Mouse (Mus musculus): ENCODE data around the gene Vps45.

Gene Vps45

DNA sequence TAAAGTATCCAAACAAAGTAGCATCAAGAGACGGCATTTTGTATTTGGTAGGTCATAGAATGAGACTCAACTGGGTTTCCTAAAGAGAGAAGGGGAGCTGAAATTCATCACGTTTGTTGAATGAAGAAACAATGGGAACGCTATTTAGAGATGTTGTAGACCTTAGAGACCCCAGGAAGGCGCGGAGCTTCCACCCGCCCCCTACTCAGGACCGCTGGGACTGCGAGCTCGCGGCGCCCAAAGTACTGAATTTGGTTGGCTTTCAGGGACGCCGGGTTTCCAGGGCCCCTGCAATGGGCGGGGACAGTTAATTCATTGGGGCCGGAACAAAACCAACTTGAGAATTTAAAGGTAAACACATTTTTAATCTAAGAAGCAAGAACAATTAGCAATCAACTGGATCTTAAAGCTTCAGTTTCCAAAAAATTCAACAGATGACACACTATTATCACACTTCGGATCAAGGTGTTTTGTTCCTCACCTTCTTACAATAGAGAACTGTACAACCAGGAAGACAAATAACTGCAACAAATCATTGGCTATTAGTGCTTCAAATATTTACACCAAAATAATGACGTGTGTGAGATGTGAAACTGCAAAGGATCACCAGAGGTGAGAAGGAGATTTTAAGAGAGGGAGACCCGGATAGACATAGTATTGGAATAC lies at the start of gene Vps45:
Gene Vps45 (minus strand): TSS at position 236 of the 666 bp plus-strand sequence.
- in situ Hi-C loops (cut with MboI, MseI) = loop anchor here (5.0 kb wide), 1 partner anchor 96 kb away; no protein-coding TSS in a partner anchor

DNA sequence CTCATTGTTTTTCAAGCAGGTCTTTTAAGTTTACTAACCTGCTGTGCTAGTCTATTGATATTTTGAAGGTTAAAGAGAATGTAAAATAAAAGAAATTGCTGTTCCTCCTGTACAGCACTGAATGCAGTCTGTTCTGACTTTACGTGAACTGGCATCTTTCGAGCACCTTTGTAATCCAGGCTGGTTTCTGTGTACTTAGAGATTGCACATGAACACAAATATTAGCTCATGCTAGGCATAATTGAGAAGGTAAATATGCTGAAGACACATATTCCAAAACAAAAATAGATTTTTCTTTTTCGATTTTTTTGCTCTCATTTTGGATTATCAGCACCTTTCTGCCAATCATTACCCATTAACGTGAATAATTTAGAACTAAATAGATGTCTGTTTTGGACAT lies 47.9 kb upstream of the Vps45 start:
- in situ Hi-C loops (cut with MboI, MseI) = no loop called here

DNA sequence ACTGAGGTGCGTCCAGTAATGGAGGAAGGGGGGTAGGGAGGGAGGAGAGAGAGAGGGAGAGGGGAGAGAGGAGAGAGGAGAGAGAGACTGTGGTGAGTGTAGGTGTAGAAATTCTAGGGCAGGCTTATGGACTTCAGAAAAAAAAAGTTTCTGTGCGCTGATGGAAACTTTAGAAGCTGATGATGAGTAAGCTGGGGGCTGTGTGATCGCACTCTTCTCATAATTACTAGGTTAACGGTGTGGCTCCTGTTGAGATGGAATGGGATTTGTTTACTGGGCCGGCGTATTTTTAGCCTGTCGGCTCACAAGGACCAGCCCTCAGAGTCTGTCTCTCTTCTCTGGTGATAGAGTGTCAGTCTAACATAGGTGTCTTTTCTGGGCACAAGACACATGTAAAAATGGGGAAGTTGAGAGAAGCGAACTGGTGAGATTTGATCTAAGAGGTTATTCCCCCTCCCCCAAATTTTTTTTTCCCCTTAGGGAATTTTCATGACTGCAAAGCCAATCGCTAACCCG lies 47.0 kb upstream of the Vps45 start:
- in situ Hi-C loops (cut with MboI, MseI) = no loop called here

DNA sequence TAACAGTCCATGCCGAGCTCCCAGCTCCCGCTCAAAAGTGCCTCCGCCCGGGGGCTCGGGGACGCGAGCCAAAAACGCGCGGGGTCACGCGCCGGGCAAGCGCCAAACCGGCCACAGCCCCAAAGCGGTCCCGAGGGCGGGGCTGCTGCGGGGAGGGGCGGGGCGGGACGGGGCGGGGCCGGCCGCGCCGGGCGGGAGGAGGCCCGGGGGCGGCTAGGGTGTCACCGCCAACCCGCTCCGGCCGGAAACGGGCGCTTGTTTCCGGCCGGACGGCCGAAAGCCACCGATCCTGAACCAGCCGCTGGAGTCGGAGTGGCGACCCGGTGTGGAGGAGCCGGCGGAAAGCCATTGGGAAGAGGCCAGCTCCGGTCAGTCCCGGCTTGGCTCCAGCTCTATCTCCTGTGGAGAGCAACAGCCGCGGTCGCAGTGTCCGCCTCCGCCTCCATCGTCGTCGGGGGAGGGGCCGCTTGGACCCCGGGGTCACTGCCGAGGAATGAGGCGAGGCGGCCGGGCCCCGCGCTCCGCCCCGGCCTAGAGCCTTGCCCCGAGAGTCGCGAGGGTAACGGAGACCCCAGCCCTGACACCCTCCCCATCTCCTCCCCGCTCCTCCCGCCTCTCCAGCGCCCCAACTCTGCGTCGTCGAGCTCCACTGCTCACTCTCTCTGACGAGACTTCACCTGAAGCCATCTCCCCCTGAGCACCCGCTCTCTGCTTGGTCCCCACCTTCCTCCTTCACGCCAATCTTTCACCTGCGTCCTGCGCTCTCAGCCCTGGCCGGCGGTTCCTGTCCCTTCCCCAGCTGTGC lies 46.2 kb upstream of the Vps45 start, which contains the start of gene Otud7b:
Gene Otud7b (plus strand): TSS at position 267 of the 805 bp plus-strand sequence.
- in situ Hi-C loops (cut with MboI, MseI) = no loop called here

DNA sequence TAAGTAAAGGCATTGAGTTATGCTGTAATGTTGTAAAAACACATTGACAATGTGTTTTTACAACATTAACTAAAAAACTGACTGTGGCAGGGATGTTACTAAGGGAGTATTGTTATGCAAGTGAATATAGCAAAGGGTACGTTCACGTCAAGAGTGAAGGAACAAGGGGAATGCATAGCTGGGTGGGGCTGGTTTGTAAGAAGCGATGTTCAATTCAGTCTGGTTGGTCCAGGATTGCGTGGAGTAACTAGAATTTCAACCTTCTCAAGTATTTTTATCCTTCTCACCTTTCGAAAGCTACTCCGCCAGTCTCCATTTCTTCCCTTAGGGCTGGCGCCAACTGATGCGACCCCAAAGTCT lies 45.6 kb upstream of the Vps45 start:
- in situ Hi-C loops (cut with MboI, MseI) = no loop called here

DNA sequence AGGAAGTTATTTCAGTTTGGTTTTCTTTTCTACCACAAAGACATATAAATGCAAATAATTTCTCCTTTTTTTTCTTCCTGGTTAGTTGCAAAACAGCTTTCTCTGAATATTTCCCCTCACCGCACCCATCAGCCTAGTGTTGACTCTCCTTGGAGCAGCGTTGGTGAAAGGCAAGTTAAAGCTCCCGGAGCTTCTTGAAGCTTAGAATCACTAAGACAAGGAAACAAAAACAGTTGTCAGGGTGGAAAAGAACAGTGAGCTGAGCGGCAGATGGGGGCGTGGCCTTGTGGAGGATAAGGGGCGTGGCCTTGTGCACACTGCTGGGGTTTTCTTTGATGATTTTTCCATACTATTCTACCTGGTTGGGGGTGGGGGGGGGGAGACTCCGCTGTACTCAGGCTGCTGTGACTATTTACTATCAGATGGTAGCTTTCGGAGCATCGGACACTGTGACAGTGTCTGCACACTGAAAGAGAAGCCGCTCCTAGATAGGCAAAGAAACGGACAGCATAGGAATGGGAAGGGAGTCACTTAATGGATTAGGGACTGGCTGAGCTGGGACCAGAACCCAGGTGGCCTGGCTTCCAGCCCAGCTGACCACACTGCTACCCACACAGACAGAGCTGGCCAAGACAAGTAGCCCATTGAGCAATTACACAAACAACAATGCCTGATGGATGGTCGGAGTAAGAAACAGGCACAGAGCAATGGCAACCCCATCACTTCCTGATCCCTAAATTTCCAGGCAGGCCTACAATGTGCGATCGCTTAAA lies 44.0 kb upstream of the Vps45 start:
- in situ Hi-C loops (cut with MboI, MseI) = no loop called here

DNA sequence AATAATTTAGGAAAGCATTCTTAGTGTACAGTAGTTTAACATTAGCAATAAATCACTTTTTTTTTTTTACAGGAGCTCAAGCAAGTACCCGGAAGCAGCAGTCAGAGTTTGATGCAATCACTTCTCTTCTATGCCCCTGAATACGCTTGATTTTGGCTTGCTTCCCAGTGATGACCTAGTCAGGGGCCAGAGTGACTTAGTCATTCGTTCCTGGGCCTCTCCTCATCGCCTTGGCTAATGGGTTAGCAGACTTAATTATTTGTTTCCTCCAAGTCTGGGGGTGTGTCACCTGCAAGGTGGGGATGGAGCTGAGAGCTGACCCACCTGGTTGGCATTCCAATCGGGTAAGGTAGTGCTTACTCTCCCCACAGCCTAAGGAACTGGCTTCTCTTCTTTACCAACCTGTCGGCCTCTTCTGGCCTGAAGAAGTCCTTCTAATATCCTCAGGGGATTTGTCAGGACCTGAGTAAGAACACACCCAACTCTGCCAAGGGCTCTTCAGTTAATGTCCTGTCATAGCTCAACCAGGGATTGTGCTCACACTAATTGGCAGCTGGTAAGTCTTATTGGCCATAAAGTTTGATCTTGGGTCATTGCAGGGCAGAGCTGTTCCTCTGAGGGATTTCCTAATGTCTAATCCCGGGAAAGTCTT lies 40.5 kb upstream of the Vps45 start:
- in situ Hi-C loops (cut with MboI, MseI) = no loop called here

DNA sequence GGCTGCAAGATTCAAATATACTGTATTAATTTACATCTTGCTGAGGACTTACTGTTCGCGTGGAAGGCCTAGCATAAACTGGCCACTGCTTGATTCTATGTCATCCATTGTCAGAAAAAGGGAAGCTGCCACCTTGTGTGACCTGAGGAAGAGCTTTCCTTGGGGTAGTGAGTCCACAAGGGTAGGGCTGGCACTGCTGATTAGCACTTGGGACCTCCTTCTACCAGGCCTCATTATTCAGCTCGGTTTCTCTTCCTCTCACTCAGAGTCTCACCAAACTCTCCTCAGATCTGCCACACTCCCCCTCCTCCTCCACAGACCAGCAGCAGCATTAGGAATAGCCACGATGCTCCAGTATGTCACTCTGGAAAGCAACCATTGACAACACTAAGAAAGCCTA lies 39.9 kb upstream of the Vps45 start:
- in situ Hi-C loops (cut with MboI, MseI) = no loop called here

DNA sequence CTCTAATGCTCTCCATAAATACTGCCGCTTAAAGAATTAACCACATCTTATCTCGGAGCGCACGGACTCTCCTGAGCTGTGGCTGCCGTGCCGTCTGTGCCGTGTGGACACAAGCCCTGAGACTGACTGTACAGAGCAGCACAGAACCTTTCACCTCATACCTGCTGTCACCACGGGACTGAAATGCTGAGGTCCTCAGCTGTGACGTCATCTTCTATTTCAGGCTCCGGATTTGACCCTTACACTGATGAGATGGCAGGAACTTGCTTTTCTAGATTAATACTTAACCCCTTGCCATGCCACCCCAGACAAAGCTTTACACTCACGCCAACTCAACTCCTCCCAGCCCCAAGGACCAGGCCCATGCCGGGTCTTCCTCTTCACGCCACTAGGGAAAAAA lies 35.9 kb upstream of the Vps45 start:
- in situ Hi-C loops (cut with MboI, MseI) = no loop called here

DNA sequence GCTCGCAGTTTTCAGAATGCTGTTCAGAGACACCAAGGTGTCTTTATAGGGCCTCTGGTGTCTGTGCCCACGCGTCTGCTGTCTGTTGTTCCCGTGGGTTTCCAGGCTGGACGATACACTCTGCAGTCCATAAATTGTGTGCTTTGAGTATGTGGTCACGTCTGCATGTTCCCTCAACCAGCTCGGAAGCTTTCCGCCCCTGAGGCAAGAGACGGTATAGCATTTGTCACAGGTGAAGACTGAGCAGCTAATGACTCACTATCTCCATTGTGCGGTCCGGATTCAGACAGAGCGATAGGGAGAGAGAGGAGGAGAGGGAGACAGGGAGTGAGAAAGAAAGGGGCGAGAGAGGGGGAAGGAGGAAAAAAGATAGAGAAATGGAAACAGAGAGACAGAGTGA lies 35.2 kb upstream of the Vps45 start:
- in situ Hi-C loops (cut with MboI, MseI) = no loop called here

DNA sequence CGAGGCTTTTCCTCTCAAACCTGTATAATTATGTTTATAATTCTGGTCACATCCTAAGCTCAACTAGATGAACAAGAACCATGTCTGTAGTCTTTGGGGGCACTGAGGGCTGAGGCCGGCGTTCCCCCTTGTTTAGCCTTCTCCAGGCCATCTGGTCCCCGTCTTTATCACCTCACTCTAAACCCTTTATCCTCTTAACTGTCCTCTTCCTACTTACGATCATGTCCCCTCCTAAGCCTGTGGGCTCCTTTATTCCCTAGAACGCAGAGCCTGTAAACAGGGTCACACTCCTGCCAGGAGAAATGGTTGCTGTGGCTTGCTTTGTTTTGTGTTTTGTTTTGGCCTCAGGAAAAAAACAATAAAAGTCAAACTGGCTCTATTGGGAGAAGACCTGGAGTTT lies 33.7 kb upstream of the Vps45 start:
- in situ Hi-C loops (cut with MboI, MseI) = no loop called here

DNA sequence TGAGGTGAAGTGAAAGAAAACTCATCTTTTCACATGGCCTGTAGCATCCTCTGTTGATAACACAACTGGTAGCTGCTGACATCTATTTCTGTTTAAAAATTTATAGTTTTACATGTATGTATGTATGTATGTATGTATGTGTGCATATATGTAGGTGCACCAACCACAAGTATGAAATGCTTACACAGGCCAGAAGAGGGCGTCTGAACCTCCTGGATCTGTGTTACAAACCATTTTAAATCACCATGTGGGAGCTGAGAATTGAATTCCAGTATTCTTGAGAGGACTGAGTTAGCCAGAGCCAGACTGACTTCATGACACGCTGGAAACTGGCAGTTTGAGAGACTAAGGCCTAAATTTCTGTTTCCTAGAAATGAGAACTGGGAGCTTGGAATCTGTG lies 32.9 kb upstream of the Vps45 start:
- in situ Hi-C loops (cut with MboI, MseI) = no loop called here

DNA sequence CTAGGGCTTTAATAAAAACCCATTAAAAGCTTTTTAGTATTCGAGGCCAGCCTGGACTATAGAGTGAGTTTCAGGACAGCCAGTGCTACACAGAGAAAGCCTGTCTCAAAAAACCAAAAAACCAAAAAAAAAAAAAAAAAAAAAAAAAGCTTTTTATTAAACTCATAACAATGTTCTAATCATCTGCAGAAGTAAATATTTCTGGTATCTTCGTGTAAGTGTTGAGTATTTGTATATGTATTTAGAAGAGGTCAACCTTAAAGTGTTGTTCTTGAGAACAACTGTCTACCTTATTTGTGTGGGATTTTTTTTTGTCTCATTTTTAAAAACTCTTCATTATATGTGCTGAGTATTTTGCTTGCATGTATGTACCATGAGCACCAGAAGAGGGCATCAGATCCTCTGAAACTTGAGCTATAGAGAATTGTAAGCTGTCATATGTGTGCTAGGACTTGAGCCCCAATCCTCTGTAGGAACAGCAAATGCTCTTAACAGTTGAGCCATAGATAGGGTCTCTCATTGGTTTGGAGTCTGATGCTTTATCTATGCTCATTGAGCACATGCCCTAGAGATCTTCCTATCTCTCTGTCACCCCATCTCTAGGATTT lies 31.7 kb upstream of the Vps45 start:
- in situ Hi-C loops (cut with MboI, MseI) = loop anchor here (5.0 kb wide), 1 partner anchor 57 kb away; no protein-coding TSS in a partner anchor

DNA sequence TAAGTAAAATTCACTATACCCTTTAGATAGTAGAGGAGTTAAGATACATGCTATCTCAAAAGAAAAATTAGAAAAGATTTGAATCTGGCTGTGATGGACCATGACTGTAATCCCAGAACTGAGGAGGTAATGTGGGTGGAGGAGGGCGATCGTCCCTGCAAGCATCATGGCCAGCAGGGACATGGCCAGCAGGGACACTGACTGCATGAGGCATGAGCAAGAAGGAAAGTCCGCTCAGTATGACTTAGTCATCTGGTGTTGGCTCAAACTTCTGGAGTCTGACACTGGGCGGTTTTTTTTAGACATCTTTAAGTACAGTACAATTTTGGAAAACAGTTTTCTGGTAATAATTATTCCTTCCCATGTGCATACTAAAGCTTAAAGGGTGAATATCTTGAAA lies 29.5 kb upstream of the Vps45 start:
- in situ Hi-C loops (cut with MboI, MseI) = loop anchor here (5.0 kb wide), 1 partner anchor 60 kb away; no protein-coding TSS in a partner anchor

DNA sequence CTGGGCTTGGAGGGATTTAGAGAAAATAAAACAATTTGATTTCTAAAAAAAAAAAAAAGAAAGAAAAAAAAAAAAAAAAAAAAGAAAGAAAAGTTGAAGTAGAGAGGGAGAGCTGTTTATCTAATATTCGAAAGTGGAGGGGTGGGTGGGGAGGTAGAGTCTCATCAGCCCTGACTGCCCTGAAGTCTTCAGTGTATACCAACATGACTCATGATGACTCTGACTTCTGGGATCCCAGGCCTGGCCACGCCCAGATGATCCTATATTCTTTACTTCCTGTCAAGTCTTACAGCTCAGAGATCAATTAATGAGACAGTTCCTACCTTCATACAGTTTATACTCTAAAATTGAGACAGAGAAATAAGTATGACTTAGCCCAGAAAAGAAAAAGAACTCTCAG lies 29.0 kb upstream of the Vps45 start:
- in situ Hi-C loops (cut with MboI, MseI) = loop anchor here (5.0 kb wide), 1 partner anchor 60 kb away; no protein-coding TSS in a partner anchor

DNA sequence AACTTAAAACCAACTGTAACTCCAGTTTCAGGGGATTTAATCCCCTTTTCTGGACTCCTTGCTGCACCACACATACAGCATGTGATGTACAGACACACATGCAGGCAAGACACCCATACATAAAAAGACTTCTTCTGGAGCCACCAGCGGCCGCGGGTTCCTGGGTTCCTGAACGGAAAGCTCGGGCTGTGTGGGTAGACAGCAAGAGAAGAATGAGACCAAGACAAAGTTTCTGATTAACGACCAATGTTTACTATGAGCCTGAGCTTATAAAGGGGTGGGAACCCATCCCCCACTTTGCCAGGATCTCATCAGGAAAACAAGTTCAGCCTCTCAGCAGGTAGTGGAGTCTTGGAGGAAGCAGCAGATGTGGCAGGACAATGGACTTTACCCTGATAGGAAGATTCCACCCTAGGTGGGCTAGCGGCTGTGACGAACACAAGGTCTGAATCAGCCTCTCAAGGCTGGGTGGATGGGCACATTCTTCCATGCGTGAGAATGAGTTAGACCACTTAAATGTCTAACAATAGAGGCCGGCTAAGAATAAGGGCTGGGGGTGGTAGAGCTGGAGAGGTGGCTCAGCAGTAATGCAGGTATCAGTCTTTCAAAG lies 26.0 kb upstream of the Vps45 start:
- in situ Hi-C loops (cut with MboI, MseI) = no loop called here

DNA sequence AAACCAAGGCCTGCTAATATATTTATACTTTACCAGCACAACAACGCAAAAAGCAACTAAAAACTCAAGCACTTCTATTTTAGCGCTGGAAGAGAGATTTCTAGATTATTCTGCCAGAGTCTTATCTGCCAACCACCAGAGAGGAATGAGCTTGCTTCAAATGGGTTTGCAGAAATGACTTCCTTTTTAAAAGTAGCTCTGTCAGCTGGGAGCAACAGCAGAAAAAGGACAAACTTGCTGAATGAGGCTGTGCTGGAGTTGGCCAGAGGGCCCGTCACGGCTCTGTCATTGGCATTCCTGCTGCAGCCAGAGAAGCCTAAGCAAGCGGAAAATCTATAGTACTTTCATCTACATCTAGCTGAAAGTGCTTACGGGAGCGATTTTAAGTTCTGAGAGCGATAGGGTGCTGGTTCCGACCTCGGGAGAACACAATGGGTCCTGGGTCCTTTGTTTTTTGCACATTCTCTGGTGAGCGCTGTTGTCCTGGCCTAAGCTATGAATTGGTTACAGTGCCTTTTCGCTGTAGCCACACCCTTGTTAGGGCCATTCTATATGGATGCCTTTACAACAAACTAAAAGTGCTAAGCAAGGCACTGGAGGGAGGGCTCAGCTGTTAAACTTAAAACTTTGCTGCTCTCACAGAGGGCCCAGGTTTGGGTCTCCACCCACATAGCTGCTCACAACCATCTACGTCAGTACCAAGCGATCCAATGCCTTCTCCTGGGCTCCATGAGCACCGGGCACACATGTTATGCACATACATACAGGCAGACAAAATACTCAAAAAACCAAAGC lies 24.6 kb upstream of the Vps45 start:
- in situ Hi-C loops (cut with MboI, MseI) = no loop called here

DNA sequence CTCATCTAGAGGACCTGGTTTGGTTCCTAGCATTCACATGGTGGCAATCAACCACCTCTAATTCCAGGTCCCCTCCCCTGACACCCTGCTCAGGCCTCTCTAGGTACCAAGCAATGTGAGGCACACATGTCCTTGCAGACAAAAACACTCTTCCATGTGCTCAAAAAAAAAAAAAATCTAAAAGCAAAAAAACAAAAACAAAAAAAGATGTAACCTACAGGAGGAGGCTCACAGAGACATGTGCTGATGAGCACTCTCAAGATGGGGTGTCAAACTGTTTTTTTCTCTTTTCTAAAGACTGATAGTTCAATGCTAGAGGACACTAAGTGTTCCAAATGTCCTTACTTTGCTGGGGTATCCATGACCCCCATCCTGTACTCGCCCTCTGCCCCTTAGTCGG lies 23.8 kb upstream of the Vps45 start:
- in situ Hi-C loops (cut with MboI, MseI) = no loop called here

DNA sequence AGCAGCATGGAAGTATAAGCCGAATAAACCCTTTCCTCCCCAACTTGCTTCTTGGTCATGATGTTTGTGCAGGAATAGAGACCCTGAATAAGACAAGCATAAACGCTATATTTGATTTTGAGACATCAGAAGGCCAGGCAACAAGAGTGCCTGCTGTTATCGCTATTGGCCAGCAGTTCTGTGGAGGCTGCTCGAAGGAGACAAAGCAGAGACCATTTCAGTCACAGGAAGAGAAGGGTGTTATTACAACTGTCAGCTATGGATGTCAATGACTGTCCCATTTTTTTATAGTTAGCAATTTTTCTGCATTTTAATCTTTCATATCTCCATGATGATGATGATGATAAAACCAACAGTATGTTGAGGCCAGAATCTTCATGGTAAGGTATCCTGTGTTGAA lies 23.4 kb upstream of the Vps45 start:
- in situ Hi-C loops (cut with MboI, MseI) = no loop called here

DNA sequence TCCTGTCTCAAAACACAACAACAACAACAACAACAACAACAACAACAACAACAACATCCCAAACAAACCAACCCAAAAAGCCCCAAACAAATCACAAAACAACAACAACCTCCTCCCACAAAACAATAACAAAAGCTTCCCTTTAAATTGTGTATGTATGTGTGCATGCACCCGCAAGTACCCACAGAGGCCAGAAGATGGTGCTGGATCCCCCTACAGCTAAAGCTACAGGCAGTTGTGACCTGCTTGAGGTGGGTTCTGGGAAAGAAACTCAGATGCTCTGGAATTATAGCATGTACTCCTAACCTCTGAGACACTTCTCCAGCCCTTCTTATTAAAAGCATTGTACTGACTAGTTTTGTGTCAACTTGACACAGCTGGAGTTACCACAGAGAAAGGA lies 22.7 kb upstream of the Vps45 start:
- in situ Hi-C loops (cut with MboI, MseI) = no loop called here

All from T-helper 1 cell (primary cell).